Mouse (Mus musculus) urinary bladder, postnatal 14 days (tissue): ENCODE results near the gene Dok5.

Source experiments
- DNase-seq: peaks from one replicate; pipeline ENCODE4 v3.0.0; 2021; ENCODE audit warnings: low spot score

Gene Dok5

GRCm38 (mm10) chr2:170731632-170732561, at the start of gene Dok5:
Gene Dok5 (plus strand): TSS chr2:170731807.
- DNase-seq, result peak; percentile 70

GRCm38 (mm10) chr2:170683385-170683784, 48.2 kb upstream of the Dok5 start:
- DNase-seq, result no peak

GRCm38 (mm10) chr2:170695071-170695936, 36.3 kb upstream of the Dok5 start:
- no peak for DNase-seq

- no peak for DNase-seq
These were observed 35.6 kb upstream of the Dok5 start for GRCm38 (mm10) chr2:170695937-170696510.

- no peak for DNase-seq
These were observed 31.1 kb upstream of the Dok5 start for GRCm38 (mm10) chr2:170700471-170700870.

GRCm38 (mm10) chr2:170706488-170706887, 25.1 kb upstream of the Dok5 start:
- DNase-seq, result no peak

GRCm38 (mm10) chr2:170707672-170708071, 23.9 kb upstream of the Dok5 start:
- no peak for DNase-seq

- no peak for DNase-seq
These were observed 22.7 kb upstream of the Dok5 start for GRCm38 (mm10) chr2:170708901-170709300.

GRCm38 (mm10) chr2:170712658-170713285, 18.8 kb upstream of the Dok5 start:
- no peak for DNase-seq

GRCm38 (mm10) chr2:170720386-170720785, 11.2 kb upstream of the Dok5 start:
- no peak for DNase-seq

- no peak for DNase-seq
These were observed 7.5 kb upstream of the Dok5 start for GRCm38 (mm10) chr2:170724136-170724535.

GRCm38 (mm10) chr2:170724716-170725115, 6.9 kb upstream of the Dok5 start:
- DNase-seq, result no peak

- no peak for DNase-seq
These were observed 5.8 kb upstream of the Dok5 start for GRCm38 (mm10) chr2:170725796-170726195.

GRCm38 (mm10) chr2:170726996-170727710, 4.5 kb upstream of the Dok5 start:
- DNase-seq, result no peak

GRCm38 (mm10) chr2:170728864-170729263, 2.7 kb upstream of the Dok5 start:
- DNase-seq, result no peak

GRCm38 (mm10) chr2:170729661-170730060, 1.9 kb upstream of the Dok5 start:
- DNase-seq, result no peak

- DNase-seq, result no peak
These were observed 1.5 kb upstream of the Dok5 start for GRCm38 (mm10) chr2:170730136-170730535.

- no peak for DNase-seq
These were observed 826 bp upstream of the Dok5 start for GRCm38 (mm10) chr2:170730781-170731180.

- no peak for DNase-seq
These were observed 402 bp upstream of the Dok5 start for GRCm38 (mm10) chr2:170731205-170731604.

- DNase-seq, result no peak
These were observed 2.1 kb downstream of the Dok5 start for GRCm38 (mm10) chr2:170733671-170734070.

GRCm38 (mm10) chr2:170734446-170734845, 2.8 kb downstream of the Dok5 start:
- DNase-seq, result no peak
